Mouse (Mus musculus) E14TG2a.4 (cell line): ENCODE data around the gene Matn4.

ENCODE experiments used
- CTCF ChIP-seq: conservative IDR thresholded peaks from 2 replicates; pipeline ENCODE4 v1.5.1; 2014; ENCODE audit warnings: low read length
- NANOG ChIP-seq: IDR thresholded peaks from 2 replicates; pipeline ENCODE4 v1.6.1; 2014; ENCODE audit warnings: borderline replicate concordance, low read length, mixed read lengths
- POU5F1 ChIP-seq: IDR thresholded peaks from 2 replicates; pipeline ENCODE4 v1.6.1; 2014; ENCODE audit warnings: low read length, borderline replicate concordance

DNA sequence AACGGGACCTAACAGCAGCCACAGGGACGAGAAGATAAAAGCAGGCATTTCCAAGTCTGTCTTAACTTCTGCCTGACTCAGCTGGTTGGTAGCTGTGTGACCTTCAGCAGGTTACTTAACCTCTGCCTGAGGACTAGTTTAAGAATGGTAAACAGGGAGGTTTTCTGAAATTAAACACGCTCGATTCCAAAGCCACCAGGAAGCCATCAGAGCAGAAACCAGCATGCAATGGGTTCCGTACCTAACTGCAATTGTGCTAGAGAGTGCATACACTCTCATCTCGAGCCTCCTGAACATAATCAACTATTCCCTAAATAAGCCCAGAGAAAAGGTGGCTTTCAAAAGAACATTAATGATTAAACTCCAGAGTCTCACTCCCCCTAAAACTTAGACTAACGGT, 36.8 kb upstream of the Matn4 start:
- TF ChIP-seq CTCF = no peak
- no peak for TF ChIP-seq POU5F1
- no peak for TF ChIP-seq NANOG
